Comparison of ENCODE assay signal across 20 mouse cellular contexts in genomic region chr12:16152108-16152507, GRCm38 (mm10).
DNase-seq lines count a peak whose midpoint lies in the region; ATAC-seq and TF ChIP-seq lines count a peak whose summit lies in the region.
"Had no signal": no experiment of that assay in that cellular context is flagged by ENCODE, and none has a peak within 500 bp of the region (broad histone marks: within the 10 kb centered on the region; RNA-seq: fewer than 3 reads in every experiment).

No protein-coding gene starts in this region.

- peak; percentile 12 to 18 for DNase-seq in heart, adult 18-20 months
- DNase-seq in heart, adult 8-10 months (ENCODE audit: low spot score), result no peak
- DNase-seq in gastrocnemius, postnatal 10 days, result peak; percentile 33
- DNase-seq in midbrain, embryonic 14.5 days, result no peak
- DNase-seq: adrenal gland, postnatal 36 days; B cell, adult 2 months; cerebellum, adult 9-11 months; kidney, adult 18-20 months; lung, embryonic 14.5 days; right cerebral cortex, postnatal 14 days; spleen, adult 18-20 months had no signal

- no peak for TF ChIP-seq POLR2A in myocyte (IDR thresholded peaks at IDR 0.05; ENCODE audit: insufficient read length, low read depth)

- H3K4me1 ChIP-seq in midbrain, embryonic 14.5 days (ENCODE audit: control insufficient read depth, insufficient read depth, low read length), result peaks cover 5% of the 10 kb centered on the region
- H3K4me1 ChIP-seq: neural tube, embryonic 12.5 days had no signal

- H3K79me3 ChIP-seq in C2C12 (ENCODE audit: low read depth), result no peaks in the 10 kb centered on the region

- no peak for ATAC-seq in monocyte, adult 5-6 weeks (replicated peaks; ENCODE audit: insufficient number of reproducible peaks, low FRiP score, low TSS enrichment, poor library complexity, severe bottlenecking)
- no peak for ATAC-seq in midbrain, embryonic 14.5 days (ENCODE audit: low FRiP score, low TSS enrichment)

- H3K4me3 ChIP-seq in C2C12 (ENCODE audit: insufficient read depth, poor library complexity, severe bottlenecking), result no peak overlapping the region
- H3K4me3 ChIP-seq in myocyte, result no peak overlapping the region
- no peak overlapping the region for H3K4me3 ChIP-seq in midbrain, embryonic 14.5 days (replicated peaks; ENCODE audit: low read depth, low read length)
- H3K4me3 ChIP-seq: embryonic facial prominence, embryonic 10.5 days; forebrain, embryonic 10.5 days; midbrain, embryonic 12.5 days; neural tube, embryonic 12.5 days had no signal

- H3K36me3 ChIP-seq in C2C12 (ENCODE audit: control insufficient read depth, insufficient read depth), result no peaks in the 10 kb centered on the region
- no peaks in the 10 kb centered on the region for H3K36me3 ChIP-seq in myocyte (ENCODE audit: control insufficient read depth, insufficient read depth)
- H3K36me3 ChIP-seq in midbrain, embryonic 14.5 days (ENCODE audit: control insufficient read depth, insufficient read depth, low read length), result no peaks in the 10 kb centered on the region
- H3K36me3 ChIP-seq: embryonic facial prominence, embryonic 10.5 days; forebrain, embryonic 10.5 days; midbrain, embryonic 12.5 days; neural tube, embryonic 12.5 days had no signal

- no peak overlapping the region for H3K9ac ChIP-seq in midbrain, embryonic 14.5 days (replicated peaks; ENCODE audit: low read length)
- H3K9ac ChIP-seq: liver, embryonic 14.5 days; lung, embryonic 14.5 days; midbrain, embryonic 12.5 days; neural tube, embryonic 12.5 days had no signal

- peak overlapping the region; percentile 72 for H3K4me2 ChIP-seq in myocyte (ENCODE audit: low read depth)
- no peak overlapping the region for H3K4me2 ChIP-seq in midbrain, embryonic 14.5 days (ENCODE audit: low read length)
- H3K4me2 ChIP-seq: heart, embryonic 11.5 days; lung, embryonic 14.5 days; midbrain, embryonic 12.5 days; neural tube, embryonic 12.5 days had no signal

- no peak for TF ChIP-seq CTCF in C2C12 (IDR thresholded peaks at IDR 0.05; ENCODE audit: control insufficient read depth, insufficient read depth, insufficient read length)

- H3ac ChIP-seq in C2C12 (ENCODE audit: control insufficient read depth, insufficient read length, low read depth) (peak overlapping the region; percentile 30), myocyte (ENCODE audit: control insufficient read depth, insufficient read length) (no peak overlapping the region)

- H3K27me3 ChIP-seq in C2C12 (ENCODE audit: control insufficient read depth, insufficient read depth, insufficient read length), result no peaks in the 10 kb centered on the region
- H3K27me3 ChIP-seq in myocyte (ENCODE audit: control insufficient read depth, insufficient read depth, insufficient read length), result no peaks in the 10 kb centered on the region
- H3K27me3 ChIP-seq in midbrain, embryonic 14.5 days (ENCODE audit: control insufficient read depth, insufficient read depth, low read length), result no peaks in the 10 kb centered on the region
- H3K27me3 ChIP-seq: midbrain, embryonic 12.5 days; neural tube, embryonic 12.5 days had no signal

- 93% methylated on average over 11 of the region's 11 CpGs for WGBS in midbrain, embryonic 14.5 days

- no peaks in the 10 kb centered on the region for H3K9me3 ChIP-seq in midbrain, embryonic 14.5 days (ENCODE audit: control insufficient read depth, low read length)
- H3K9me3 ChIP-seq: embryonic facial prominence, embryonic 10.5 days; forebrain, embryonic 10.5 days; midbrain, embryonic 12.5 days; neural tube, embryonic 12.5 days had no signal

- no peak overlapping the region for H3K27ac ChIP-seq in midbrain, embryonic 14.5 days (replicated peaks; ENCODE audit: low read depth, low read length)
- H3K27ac ChIP-seq: embryonic facial prominence, embryonic 10.5 days; forebrain, embryonic 10.5 days; liver, embryonic 14.5 days; midbrain, embryonic 12.5 days; neural tube, embryonic 12.5 days had no signal

- H3K79me2 ChIP-seq in C2C12 (ENCODE audit: control insufficient read depth, insufficient read depth), result no peaks in the 10 kb centered on the region
- H3K79me2 ChIP-seq in myocyte (ENCODE audit: control insufficient read depth, insufficient read depth), result no peaks in the 10 kb centered on the region

TF ChIP-seq in C2C12, 6 proteins besides CTCF, POLR2A, EP300 and RAD21:
- TF ChIP-seq MAX (IDR thresholded peaks at IDR 0.05), result no peak
- TF ChIP-seq MYOG (IDR thresholded peaks at IDR 0.05; ENCODE audit: control insufficient read depth, extremely low read depth, insufficient read length), result no peak
- TF ChIP-seq USF1 (IDR thresholded peaks at IDR 0.05; ENCODE audit: low read depth), result peak; percentile 52

TF ChIP-seq in myocyte, 11 proteins besides CTCF, POLR2A, EP300 and RAD21:
- peak; percentile 5 for TF ChIP-seq USF1 (IDR thresholded peaks at IDR 0.05; ENCODE audit: low read depth)
- no peak for TF ChIP-seq TCF12 (IDR thresholded peaks at IDR 0.05; ENCODE audit: insufficient read depth, poor library complexity, severe bottlenecking)
- no peak for TF ChIP-seq TCF3 (IDR thresholded peaks at IDR 0.05; ENCODE audit: insufficient read length, low read depth)

Comparison
In these comparisons a context has a peak if more than half of its experiments do, and no peak if none do; other contexts are left out.
1. DNase-seq: peak in heart, adult 18-20 months (2 of 2) and gastrocnemius, postnatal 10 days (single experiment); none in heart, adult 8-10 months (single experiment) and midbrain, embryonic 14.5 days (single experiment).